Mouse (Mus musculus): ENCODE measurements around the gene Taf3. TPM values are rescaled to one million over a fixed set of nuclear protein-coding genes. Genes with fewer than 3 reads are reported as not detected.

Taf3 gene
- polyA plus RNA-seq (2012; rRNA removed; ENCODE audit: low replicate concordance): 2.7 and 3.2 TPM in 2 replicates

DNA sequence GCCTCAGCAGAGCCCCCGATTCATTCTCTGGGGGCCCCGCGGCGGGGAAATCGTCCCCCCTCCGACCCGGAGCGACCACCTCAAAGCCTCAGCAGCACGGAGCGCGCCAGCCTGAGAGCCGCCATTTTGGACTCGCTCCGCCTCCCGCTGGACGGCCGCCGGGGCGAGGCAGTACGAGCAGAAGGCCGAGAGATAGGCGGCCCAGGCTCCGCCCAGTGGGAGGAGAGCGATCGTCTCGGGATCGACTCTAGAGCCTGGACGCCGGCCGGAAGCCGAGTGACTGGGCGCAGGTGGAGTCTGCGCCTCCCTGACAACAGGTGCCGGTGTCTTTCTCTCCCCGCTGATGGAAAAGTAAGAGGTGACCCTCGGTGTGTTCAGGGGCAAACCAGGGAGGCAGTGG lies at the start of gene Taf3:
Taf3 (minus strand) TSS at position 136 of the 400 bp plus-strand sequence.

DNA sequence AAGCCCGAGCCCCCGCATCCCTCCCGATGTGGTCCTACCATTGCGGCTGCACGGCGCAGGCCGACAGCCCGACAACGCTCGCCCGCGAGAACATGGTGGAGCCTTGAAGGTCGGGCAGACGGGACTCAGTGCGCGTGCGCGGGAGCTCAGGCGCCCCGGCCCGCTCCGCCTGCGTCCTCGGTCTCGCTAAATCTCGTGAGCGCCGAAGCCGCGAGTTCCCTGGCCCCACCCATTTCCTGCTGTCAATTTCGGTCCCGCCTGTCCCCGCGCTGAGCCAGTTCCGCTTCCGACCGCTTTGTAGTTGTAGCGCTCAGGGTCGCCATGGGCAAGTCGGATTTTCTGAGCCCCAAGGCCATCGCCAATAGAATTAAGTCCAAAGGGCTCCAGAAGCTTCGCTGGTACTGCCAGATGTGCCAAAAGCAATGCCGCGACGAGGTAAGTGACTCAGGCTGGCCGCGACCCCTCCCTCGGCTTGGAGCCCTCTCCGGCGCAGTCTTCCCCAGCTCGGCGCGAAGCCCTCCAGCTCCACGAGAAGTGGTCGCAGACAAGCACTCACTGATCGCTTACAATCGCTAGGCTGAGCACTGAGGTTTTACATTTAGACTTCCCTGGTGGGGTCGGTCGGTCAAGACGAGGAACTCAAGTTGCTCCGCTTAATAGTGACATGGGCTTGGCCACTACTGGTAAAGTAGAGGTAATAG lies 32.1 kb upstream of the Taf3 start, which contains the start of the genes Atp5c1 and Kin:
Atp5c1 (minus strand) TSS at position 201 of the 701 bp plus-strand sequence.
Kin (plus strand) TSS at position 284 of the 701 bp plus-strand sequence.

DNA sequence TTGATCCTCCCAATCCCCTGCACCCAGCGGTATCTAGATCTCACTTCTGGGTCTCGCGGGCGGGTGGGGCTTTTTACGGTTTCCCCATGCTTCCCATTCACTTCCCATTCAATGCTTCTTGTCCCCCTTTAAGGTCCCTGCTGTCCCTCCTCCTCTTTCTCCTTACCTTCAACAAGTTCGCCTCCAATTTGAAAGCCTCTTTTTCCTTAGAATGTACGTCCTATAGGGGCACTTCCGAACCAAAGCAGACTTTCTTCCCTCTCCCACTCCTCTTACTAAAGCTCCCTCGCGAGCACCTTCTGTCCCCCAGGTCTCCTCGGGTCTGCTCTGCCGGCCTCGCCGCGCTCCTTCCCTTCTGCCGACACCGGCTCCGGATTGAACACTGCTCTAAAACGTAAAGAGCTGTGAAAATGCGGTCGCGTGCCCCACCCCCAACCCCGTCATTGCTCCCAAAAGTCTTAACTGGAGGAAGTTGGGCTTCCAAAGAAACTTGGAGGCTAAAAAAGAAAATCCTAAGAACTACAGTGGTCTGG lies 158.7 kb downstream of the Taf3 start, which contains the start of gene Gata3:
Gata3 (minus strand) TSS at position 384 of the 533 bp plus-strand sequence.

DNA sequence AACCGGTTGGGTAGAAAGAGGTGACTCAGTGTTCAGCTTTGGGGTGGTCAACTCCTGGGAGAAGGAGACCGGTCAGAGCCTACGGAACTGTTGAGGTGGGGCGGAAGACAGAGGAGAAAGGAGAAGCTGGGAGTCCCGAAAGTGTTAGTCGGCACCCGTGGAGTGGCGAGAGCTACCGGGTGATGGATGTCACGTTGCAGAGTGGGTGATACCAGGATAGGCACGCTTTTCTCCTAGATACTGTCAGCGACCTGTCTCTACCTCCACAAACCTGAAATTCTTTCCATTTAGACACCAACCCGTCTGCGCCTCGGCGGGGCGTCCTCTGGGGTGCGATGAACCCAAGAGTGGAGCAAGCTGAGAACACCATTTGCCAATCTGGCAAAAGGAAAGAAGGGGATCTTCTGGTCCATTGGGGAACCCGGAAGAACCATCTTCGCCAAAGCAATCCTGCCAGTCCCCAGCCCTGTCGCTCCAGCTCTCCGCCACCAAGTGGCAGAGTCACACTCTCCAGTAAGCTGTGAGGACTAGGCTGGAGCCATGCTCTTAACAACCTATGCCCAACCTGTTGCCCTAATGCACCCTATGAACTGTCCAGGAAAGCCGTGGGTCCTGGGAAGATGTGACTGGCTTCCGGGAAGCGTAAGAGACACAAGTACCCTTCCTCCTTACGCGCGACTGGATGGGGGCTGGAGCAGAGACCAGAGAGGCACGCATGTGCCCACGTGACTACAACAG lies 159.3 kb downstream of the Taf3 start, which contains the start of gene 9230102O04Rik:
9230102O04Rik (minus strand) TSS at position 628 of the 738 bp plus-strand sequence.

DNA sequence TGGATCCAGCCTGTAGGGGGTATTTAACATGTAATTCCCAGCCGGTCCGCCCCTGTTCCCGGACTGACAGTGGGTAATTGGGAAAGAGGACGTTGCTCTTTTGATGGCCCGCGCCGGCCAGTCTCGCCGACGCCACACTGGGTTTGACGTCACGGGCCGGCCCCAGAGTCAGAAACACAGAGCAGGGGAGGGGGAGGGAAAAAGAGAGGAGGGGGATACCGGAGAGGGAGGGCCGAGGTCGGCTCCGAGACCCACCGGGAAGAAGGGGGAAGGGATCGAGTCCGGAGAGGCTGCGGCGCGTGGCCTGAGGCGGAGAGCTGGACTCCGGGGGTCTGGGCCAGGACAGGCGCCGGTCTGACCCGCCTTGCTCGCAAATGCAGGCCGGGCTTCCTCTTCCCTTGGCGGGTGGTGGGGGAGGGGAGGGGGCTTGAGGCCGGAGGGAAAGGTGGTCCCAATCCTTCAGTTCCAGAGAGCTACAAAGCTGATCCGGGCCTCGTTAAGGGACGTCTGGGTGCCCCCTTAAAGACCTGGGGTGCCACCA lies 167.3 kb downstream of the Taf3 start, which contains the start of gene 4930412O13Rik:
4930412O13Rik (plus strand) TSS at position 202 of the 541 bp plus-strand sequence.

Other genes starting within 250 kb of the Taf3 start
- gene 4930412O13Rik, start 167.3 kb downstream of the Taf3 start, polyA plus RNA-seq (2012; rRNA removed; ENCODE audit: low replicate concordance): not detected in 2 replicates
- gene 9230102O04Rik, start 159.1 kb downstream of the Taf3 start, polyA plus RNA-seq (2012; rRNA removed; ENCODE audit: low replicate concordance): not detected in 2 replicates
- gene Gata3, start 158.6 kb downstream of the Taf3 start, polyA plus RNA-seq (2012; rRNA removed; ENCODE audit: low replicate concordance): 1.1 and 1.2 TPM in 2 replicates
- gene Atp5c1, start 31.9 kb upstream of the Taf3 start, polyA plus RNA-seq (2012; rRNA removed; ENCODE audit: low replicate concordance): 258 and 383 TPM in 2 replicates
- 0.55 and 0.78 TPM in 2 replicates for gene Kin, start 32.0 kb upstream of the Taf3 start, polyA plus RNA-seq (2012; rRNA removed; ENCODE audit: low replicate concordance)
- 1.5 TPM in 1 of 2 replicates, not detected in the other for gene Itih2, start 82.8 kb upstream of the Taf3 start, polyA plus RNA-seq (2012; rRNA removed; ENCODE audit: low replicate concordance)
- 1.5 and 1.7 TPM in 2 replicates for gene Itih5, start 105.0 kb upstream of the Taf3 start, polyA plus RNA-seq (2012; rRNA removed; ENCODE audit: low replicate concordance)

Measured in duodenum, adult 2 months (tissue).